Mouse (Mus musculus): ENCODE data around the gene Ccdc186. TPM values are rescaled to one million over a fixed set of nuclear protein-coding genes. Genes with fewer than 3 reads are reported as not detected.

Ccdc186 gene
- polyA plus RNA-seq, 1 experiment from 2014 or later, result 28.4 TPM

- H3K4me3 ChIP-seq (replicated peaks; ENCODE audit: low read length), result no peak overlapping the region
- no peak overlapping the region for H3K27ac ChIP-seq (ENCODE audit: low read length)
- no peak for ATAC-seq
- H3K4me2 ChIP-seq (ENCODE audit: low read length), result no peak overlapping the region
- H3K36me3 ChIP-seq (ENCODE audit: control insufficient read depth, insufficient read depth), result no peaks in the 10 kb centered on the region
- no peak overlapping the region for H3K9ac ChIP-seq (replicated peaks; ENCODE audit: low read depth, low read length)
- 62% methylated on average over 10 of the region's 10 CpGs for WGBS
- no peaks in the 10 kb centered on the region for H3K9me3 ChIP-seq (ENCODE audit: control insufficient read depth, low read length)
- H3K27me3 ChIP-seq (replicated peaks; ENCODE audit: control insufficient read depth, insufficient read depth, low read length), result no peaks in the 10 kb centered on the region
- peaks cover 14% of the 10 kb centered on the region for H3K4me1 ChIP-seq (replicated peaks; ENCODE audit: control insufficient read depth, insufficient read depth, low read length)
Measured at GRCm38 (mm10) chr19:56747878-56748277, 74.1 kb downstream of the Ccdc186 start.

- no peak for ATAC-seq
- Histone ChIP-seq H3K27me3 (replicated peaks; ENCODE audit: control insufficient read depth, insufficient read depth, low read length) (no peaks in the 10 kb centered on the region), H3K4me3 (replicated peaks; ENCODE audit: low read length) (no peak overlapping the region), H3K4me2 (ENCODE audit: low read length) (no peak overlapping the region), H3K4me1 (replicated peaks; ENCODE audit: control insufficient read depth, insufficient read depth, low read length) (peaks cover 14% of the 10 kb centered on the region), H3K9me3 (ENCODE audit: control insufficient read depth, low read length) (no peaks in the 10 kb centered on the region), H3K27ac (ENCODE audit: low read length) (no peak overlapping the region), H3K9ac (replicated peaks; ENCODE audit: low read depth, low read length) (no peak overlapping the region), H3K36me3 (ENCODE audit: control insufficient read depth, insufficient read depth) (no peaks in the 10 kb centered on the region)
- WGBS, result 94% methylated on average over 9 of the region's 9 CpGs
Measured at GRCm38 (mm10) chr19:56746618-56747017, 75.4 kb downstream of the Ccdc186 start.

- Histone ChIP-seq H3K4me3 (replicated peaks; ENCODE audit: low read length) (no peak overlapping the region), H3K36me3 (ENCODE audit: control insufficient read depth, insufficient read depth) (no peaks in the 10 kb centered on the region), H3K4me2 (ENCODE audit: low read length) (no peak overlapping the region), H3K27ac (ENCODE audit: low read length) (no peak overlapping the region), H3K4me1 (replicated peaks; ENCODE audit: control insufficient read depth, insufficient read depth, low read length) (peaks cover 14% of the 10 kb centered on the region), H3K9ac (replicated peaks; ENCODE audit: low read depth, low read length) (no peak overlapping the region), H3K27me3 (replicated peaks; ENCODE audit: control insufficient read depth, insufficient read depth, low read length) (no peaks in the 10 kb centered on the region), H3K9me3 (ENCODE audit: control insufficient read depth, low read length) (no peaks in the 10 kb centered on the region)
- ATAC-seq, result no peak
- WGBS, result 75% methylated on average over 5 of the region's 6 CpGs
Measured at GRCm38 (mm10) chr19:56745528-56745927, 76.5 kb downstream of the Ccdc186 start.

GRCm38 (mm10) chr19:56745061-56745460 lies 76.9 kb downstream of the Ccdc186 start:
- no peak overlapping the region for H3K27ac ChIP-seq (ENCODE audit: low read length)

More at GRCm38 (mm10) chr19:56745061-56745460, 76.9 kb downstream of the Ccdc186 start:
- Histone ChIP-seq H3K9me3 (ENCODE audit: control insufficient read depth, low read length) (no peaks in the 10 kb centered on the region), H3K36me3 (ENCODE audit: control insufficient read depth, insufficient read depth) (no peaks in the 10 kb centered on the region), H3K4me2 (ENCODE audit: low read length) (no peak overlapping the region), H3K4me3 (replicated peaks; ENCODE audit: low read length) (no peak overlapping the region), H3K4me1 (replicated peaks; ENCODE audit: control insufficient read depth, insufficient read depth, low read length) (peaks cover 14% of the 10 kb centered on the region), H3K27me3 (replicated peaks; ENCODE audit: control insufficient read depth, insufficient read depth, low read length) (no peaks in the 10 kb centered on the region), H3K9ac (replicated peaks; ENCODE audit: low read depth, low read length) (no peak overlapping the region)
- WGBS, result 66% methylated on average over 7 of the region's 7 CpGs
- ATAC-seq, result no peak

Other genes with a start within 250 kb of the Ccdc186 start
- gene Adrb1, start 100.0 kb downstream of the Ccdc186 start, polyA plus RNA-seq (2015; fragmentation: Nextera tagmentation; extraction: Ambion mirVana), result 1.4 and 2.2 TPM in 2 replicates
- gene Tdrd1, start 4.0 kb upstream of the Ccdc186 start, polyA plus RNA-seq (2015; fragmentation: Nextera tagmentation; extraction: Ambion mirVana), result 0.75 and 1.0 TPM in 2 replicates
- 0.34 and 0.35 TPM in 2 replicates for gene Vwa2, start 52.1 kb upstream of the Ccdc186 start, polyA plus RNA-seq (2015; fragmentation: Nextera tagmentation; extraction: Ambion mirVana)
- 8.9 and 9.9 TPM in 2 replicates for gene Afap1l2, start 186.0 kb upstream of the Ccdc186 start, polyA plus RNA-seq (2015; fragmentation: Nextera tagmentation; extraction: Ambion mirVana)

Measured in forebrain, embryonic 16.5 days (tissue).